Mouse (Mus musculus) CD8-positive naive resting alpha-beta T cell, adult 57 days (primary cell): ENCODE results near the gene Acta2. TPM values are rescaled to one million over a fixed set of nuclear protein-coding genes. Genes with fewer than 3 reads are reported as not detected.

Source experiments
- total RNA-seq: library from RNA; stranded (reverse); gene quantifications from one replicate; pipeline ENCODE4 v1.2.4, GENCODE M21; 2023

The Acta2 gene
- total RNA-seq = not detected

DNA sequence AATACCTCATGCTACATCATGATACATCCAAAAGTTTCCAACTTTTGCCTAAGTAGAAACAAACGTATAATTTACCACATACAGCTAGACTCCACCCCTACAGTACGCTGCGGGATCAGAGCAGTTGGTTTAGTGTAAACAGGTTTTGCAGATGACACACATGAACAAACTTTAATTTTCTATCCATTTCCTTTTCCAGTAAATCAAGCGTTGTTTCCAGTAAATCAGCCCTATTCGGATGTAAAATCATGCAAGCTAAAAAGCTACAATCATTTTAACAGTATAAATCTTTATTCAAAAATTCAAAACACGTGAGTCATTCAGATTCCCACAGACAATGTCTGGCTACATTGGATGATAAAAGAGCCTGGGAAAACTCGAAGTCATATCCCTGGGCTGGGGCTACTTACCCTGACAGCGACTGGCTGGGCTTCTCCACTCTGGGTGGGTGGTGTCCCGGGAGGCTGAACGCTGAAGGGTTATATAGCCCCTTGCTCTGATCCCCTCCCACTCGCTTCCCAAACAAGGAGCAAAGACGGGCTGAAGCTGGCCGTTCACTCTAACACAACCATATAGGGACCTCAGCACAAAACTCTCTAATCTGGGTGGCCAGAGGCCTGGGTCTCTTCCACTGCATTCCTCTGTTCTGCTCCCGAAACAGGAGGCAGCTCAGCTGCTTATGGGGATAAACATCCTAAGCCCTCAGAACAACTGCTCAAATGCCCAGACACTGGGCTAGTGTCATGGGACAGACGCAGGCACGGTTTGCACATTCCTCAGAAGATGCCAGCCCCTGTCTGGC lies at the start of gene Acta2:
Gene Acta2 (minus strand): TSS at position 711 of the 802 bp plus-strand sequence.

DNA sequence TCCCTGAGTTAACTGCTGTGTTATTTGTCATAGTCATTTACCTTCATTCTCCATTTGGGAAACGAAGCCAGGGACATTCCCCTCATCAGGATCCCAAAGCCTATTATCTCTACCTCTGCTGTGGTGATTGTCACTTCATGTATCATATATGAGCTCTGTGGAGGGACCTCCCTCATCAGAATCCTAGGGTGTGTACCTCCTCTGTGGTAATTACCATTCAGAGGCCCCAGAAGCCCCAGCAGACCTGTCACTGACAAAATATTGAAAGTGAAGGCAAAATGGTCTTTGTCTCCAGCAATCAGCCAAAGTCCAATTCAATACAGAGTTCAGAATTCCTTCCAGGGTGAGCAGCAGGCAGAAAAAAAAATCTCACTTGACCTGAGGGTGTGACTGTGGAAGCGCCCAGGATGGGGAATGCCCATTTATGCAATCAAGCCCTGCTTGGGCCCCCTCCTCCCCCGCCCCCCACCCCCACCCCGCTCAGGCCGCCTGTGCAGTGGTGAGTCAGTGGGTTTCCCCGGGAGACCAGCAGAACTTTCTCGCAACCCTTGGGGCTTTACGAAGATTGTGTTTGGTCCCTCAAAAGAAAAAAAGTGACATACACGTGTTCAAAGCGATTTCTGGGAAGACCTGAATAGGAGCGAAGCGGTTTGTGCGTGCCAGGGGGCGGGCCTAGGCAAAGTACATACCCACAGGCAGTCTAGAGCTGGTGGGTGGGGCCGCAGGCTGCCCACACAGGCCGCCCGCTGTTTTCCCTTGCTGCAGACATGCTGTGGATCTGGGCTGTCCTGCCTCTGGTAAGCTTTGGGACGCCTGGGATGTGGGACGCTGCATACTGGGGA lies 34.8 kb upstream of the Acta2 start, which contains the start of gene Fas:
Gene Fas (plus strand): TSS at position 719 of the 842 bp plus-strand sequence.

DNA sequence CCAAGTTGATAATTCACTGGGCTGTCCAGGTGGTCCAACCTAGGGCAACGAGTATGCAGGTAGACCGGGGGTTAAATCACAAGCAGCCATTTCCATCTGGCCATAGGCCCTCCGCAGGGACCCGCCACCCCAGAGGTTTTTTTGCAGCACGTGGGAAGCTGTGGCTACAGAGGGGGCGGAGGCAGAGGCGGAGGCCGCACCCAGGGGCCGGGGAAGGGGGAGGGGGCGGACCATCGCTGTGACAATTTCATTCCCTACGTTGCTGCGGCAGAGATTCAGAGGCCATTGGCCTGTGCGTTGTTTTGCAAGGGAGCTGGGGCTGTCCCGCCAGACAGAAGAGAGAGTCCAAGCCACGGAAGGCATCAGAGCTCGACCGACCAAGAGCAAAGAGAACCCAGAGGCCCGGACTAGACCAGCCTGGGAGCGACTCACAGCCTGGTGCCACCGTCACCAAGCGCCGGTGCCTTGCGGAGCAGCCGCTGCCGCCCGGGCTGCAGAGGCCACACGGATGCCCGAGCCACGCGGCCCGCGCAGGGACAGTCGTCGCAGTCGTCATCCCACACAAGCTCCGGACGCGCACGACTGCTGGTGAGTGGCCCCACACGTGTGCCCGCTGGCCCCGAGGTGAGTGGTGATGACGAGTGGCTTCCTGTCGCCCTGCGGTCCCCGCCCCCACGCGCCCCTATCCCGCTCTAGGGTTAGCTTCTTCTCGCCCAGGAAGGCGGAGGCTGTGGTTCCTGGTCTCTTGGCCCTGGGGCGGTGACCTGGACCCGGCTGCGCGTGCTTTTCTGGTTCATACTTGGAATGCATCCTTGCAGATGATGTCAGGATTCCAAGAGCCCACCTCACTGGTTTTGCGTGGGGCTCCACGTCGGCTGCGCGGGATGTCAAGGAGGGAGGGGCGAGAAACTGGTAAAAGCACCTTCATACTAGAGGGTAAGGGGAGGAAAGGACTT lies 63.1 kb downstream of the Acta2 start, which contains the start of gene Stambpl1:
Gene Stambpl1 (plus strand): TSS at position 222 of the 956 bp plus-strand sequence.

Other genes with a start within 250 kb of the Acta2 start
- gene Lipk, start 247.3 kb downstream of the Acta2 start, total RNA-seq = not detected
- not detected for gene Lipn, start 188.2 kb downstream of the Acta2 start, total RNA-seq
- gene Lipm, start 154.7 kb downstream of the Acta2 start, total RNA-seq = not detected
- gene Ankrd22, start 89.5 kb downstream of the Acta2 start, total RNA-seq = not detected
- gene Stambpl1, start 63.4 kb downstream of the Acta2 start, total RNA-seq = 52.3 TPM
- gene Fas, start 35.1 kb upstream of the Acta2 start, total RNA-seq = 26.9 TPM
- gene Ch25h, start 219.6 kb upstream of the Acta2 start, total RNA-seq = not detected